Mouse (Mus musculus): ENCODE measurements around the gene Rab11fip2. TPM values are rescaled to one million over a fixed set of nuclear protein-coding genes. Genes with fewer than 3 reads are reported as not detected.

The Rab11fip2 gene
- 3.1 and 6.0 TPM in 2 replicates for polyA plus RNA-seq (2012; rRNA removed)

DNA sequence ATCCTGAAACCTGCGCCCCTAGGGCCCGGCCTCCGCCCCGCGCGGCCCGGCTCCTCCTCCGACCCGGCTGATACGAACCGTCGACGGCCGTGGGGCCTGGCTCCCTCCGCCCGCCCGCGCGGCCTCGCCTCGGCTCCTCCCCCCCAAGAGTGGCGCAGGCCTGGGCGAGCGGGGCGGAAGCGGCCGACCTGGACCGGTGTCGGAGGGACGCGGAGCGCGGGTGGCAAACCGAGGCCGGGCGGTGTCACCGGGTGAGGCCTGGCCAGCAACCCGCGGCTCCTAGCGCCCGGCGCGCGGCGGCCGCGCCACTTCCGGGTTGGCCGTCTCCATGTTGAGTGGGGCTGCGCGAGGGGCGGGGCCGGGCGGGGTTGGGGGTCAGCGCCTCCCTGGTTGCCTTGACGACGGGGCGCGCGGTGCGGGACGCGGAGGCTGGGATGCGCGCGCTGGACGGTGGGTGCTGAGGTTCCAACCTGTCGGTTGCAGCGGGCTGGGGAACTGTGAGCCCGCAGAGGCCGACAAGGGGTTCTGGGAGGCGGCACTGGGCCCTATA is at the start of gene Rab11fip2:
Gene Rab11fip2 (minus strand): TSS at position 333 of the 550 bp plus-strand sequence.
- H3K4me1 ChIP-seq (ENCODE audit: control insufficient read depth, insufficient read depth, low read length), result peaks cover 10% of the 10 kb centered on the region
- peak within 1 kb of the TSS; percentile 89 for H3K4me3 ChIP-seq (replicated peaks; ENCODE audit: extremely low read depth, low read depth, low read length)
- TF ChIP-seq POLR2A (IDR thresholded peaks at IDR 0.05; ENCODE audit: borderline replicate concordance, extremely low read depth, low read depth, low read length) (peak; percentile 71), CTCF (IDR thresholded peaks at IDR 0.05; ENCODE audit: insufficient read depth, low read length) (no peak)
- DNase-seq, result peak; percentile 91
- WGBS, result under 1% methylated on average over 71 of the region's 72 CpGs

DNA sequence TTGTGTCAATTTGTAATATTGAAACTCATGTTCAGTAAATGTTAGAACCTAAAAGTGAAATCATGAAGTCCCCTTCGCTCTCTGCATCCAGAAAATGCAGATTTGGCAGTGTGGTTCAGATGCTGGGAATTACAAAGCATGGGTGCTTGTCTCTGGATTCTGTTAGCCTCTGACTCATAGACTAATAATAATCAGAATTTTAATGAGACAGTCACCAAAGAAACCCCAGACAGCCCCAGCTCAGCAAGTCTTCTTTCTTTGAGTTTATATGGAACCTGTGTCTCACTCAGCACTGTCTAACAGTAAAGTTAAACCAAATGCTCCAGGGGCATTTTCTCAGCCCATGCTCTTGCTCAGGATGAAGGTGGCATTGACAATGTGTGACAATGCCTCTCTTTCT is 38.1 kb upstream of the Rab11fip2 start:
- no peak for DNase-seq
- TF ChIP-seq POLR2A (IDR thresholded peaks at IDR 0.05; ENCODE audit: borderline replicate concordance, extremely low read depth, low read depth, low read length) (no peak), CTCF (IDR thresholded peaks at IDR 0.05; ENCODE audit: insufficient read depth, low read length) (no peak)
- Histone ChIP-seq H3K4me1 (ENCODE audit: control insufficient read depth, insufficient read depth, low read length) (no peaks in the 10 kb centered on the region), H3K4me3 (replicated peaks; ENCODE audit: extremely low read depth, low read depth, low read length) (no peak overlapping the region)
- 98% methylated on average over 1 of the region's 1 CpGs for WGBS

DNA sequence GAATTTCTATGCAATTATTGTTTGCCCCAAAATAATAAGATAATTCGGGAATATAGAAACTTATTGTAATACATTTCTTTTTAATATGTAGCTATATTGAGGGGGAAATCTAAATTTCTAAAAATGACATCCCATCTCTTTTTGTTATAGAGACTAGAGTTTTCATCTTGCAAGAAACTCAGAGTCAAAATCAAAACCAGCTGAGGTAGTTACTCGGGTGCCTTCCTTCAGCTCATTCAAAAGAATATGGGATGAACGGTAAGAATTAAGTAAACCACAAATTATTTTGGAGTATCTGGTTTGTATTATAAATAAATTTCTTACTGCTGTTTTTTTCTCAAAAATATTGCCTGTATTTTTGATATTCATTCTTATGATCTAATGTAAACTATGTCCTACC is 11.5 kb upstream of the Rab11fip2 start:
- Histone ChIP-seq H3K4me3 (replicated peaks; ENCODE audit: extremely low read depth, low read depth, low read length) (no peak overlapping the region), H3K4me1 (ENCODE audit: control insufficient read depth, insufficient read depth, low read length) (no peaks in the 10 kb centered on the region)
- no peak for TF ChIP-seq CTCF (IDR thresholded peaks at IDR 0.05; ENCODE audit: insufficient read depth, low read length)
- TF ChIP-seq POLR2A (IDR thresholded peaks at IDR 0.05; ENCODE audit: borderline replicate concordance, extremely low read depth, low read depth, low read length), result no peak
- no peak for DNase-seq
- WGBS, result 80% methylated on average over 3 of the region's 3 CpGs

DNA sequence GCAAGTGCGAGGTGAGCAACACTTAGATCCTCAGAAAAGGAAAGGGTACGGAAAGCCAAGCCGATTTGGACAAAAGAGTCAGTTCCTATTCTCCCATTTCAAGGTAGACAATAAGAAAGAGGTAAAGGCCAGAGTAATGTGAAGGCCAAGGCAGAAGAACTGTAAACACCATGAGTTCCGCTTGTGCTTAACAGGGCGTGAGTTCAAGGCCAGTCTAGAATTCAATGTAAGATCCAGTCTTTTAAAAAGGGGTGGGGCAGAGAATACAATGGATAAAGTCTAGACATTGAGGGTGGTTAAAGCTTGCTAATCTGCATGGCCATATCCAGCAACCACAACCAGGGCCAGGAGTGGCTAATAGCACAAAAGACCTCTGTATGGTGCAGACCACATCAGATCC is 6.3 kb upstream of the Rab11fip2 start:
- H3K4me3 ChIP-seq (replicated peaks; ENCODE audit: extremely low read depth, low read depth, low read length), result no peak overlapping the region
- WGBS, result 91% methylated on average over 5 of the region's 5 CpGs
- TF ChIP-seq CTCF (IDR thresholded peaks at IDR 0.05; ENCODE audit: insufficient read depth, low read length), result no peak
- no peaks in the 10 kb centered on the region for H3K4me1 ChIP-seq (ENCODE audit: control insufficient read depth, insufficient read depth, low read length)
- no peak for DNase-seq

DNA sequence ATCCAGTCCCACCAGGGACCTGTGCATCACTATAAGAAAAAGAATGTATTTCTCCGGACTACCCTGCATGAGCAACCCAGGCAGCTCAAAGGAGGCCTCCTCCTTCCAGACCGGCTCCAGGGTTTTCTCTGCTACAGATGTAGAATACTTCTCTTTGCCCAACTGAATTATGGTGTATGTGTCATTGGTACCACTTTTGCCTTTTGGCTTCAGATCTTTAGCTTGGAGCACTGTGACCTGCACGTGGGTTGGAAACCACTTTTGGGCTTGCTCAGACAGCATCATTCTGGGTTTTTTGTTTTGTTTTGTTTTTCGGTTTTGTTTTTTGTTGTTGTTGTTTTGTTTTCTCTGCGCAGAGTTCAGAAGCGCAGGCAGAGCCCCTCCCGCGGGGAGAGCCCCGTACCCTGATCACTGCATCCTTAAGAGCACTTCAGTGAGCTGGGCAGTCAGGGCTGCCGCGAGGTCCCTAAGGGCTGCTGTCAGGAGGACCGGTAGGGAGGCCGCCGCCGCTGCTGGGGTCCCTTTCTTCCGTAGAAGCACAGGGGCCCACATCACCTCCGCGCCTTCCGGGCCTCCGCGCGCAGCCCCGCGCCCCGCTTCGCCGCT is 635 bp downstream of the Rab11fip2 start:
- Histone ChIP-seq H3K4me1 (ENCODE audit: control insufficient read depth, insufficient read depth, low read length) (peaks cover 10% of the 10 kb centered on the region), H3K4me3 (replicated peaks; ENCODE audit: extremely low read depth, low read depth, low read length) (peak overlapping the region; percentile 89)
- no peak for TF ChIP-seq POLR2A (IDR thresholded peaks at IDR 0.05; ENCODE audit: borderline replicate concordance, extremely low read depth, low read depth, low read length)
- TF ChIP-seq CTCF (IDR thresholded peaks at IDR 0.05; ENCODE audit: insufficient read depth, low read length), result no peak
- 2% methylated on average over 27 of the region's 27 CpGs for WGBS
- no peak for DNase-seq

DNA sequence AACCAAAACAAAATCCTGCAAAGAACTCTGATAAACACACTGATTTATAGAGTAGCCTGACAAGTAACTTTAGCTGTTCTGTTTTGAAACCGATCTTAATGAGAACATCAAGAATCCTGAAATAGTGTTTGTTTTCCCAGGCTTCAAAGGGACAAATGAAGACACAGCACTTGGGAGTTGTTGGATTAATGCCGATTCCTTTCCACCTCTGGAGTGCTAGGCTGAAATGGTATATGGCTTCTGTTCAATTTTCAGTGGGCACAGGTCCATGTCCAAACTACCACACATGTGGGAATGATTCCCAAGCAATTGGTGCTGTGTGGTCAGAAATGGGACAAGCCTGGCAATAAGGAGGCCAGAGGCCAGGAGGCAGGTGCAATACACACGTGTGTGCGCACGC is 3.7 kb downstream of the Rab11fip2 start:
- peak; percentile 18 for DNase-seq
- TF ChIP-seq POLR2A (IDR thresholded peaks at IDR 0.05; ENCODE audit: borderline replicate concordance, extremely low read depth, low read depth, low read length) (no peak), CTCF (IDR thresholded peaks at IDR 0.05; ENCODE audit: insufficient read depth, low read length) (no peak)
- H3K4me1 ChIP-seq (ENCODE audit: control insufficient read depth, insufficient read depth, low read length), result peaks cover 10% of the 10 kb centered on the region
- no peak overlapping the region for H3K4me3 ChIP-seq (replicated peaks; ENCODE audit: extremely low read depth, low read depth, low read length)
- WGBS, result 69% methylated on average over 5 of the region's 5 CpGs

DNA sequence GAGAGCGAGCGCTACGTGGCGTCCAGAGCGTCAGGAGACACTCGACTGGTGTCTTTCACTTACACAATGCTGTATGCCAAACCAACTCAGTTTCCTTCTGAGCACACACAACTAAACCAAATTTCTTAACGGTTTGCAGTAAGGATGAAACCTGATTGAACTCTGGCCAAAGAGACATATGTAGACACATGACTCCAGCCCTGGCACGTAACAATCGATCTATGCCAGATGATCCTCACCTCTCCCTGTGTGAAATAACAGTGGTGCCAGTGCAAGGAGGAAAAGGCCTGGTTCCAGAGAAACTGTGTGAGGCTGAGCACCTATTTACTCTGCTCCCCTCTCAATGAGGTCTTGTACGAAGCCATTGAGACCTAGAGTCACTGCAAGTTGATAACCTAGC is 11.4 kb downstream of the Rab11fip2 start:
- Histone ChIP-seq H3K4me3 (replicated peaks; ENCODE audit: extremely low read depth, low read depth, low read length) (no peak overlapping the region), H3K4me1 (ENCODE audit: control insufficient read depth, insufficient read depth, low read length) (no peaks in the 10 kb centered on the region)
- WGBS, result 90% methylated on average over 10 of the region's 10 CpGs
- no peak for TF ChIP-seq POLR2A (IDR thresholded peaks at IDR 0.05; ENCODE audit: borderline replicate concordance, extremely low read depth, low read depth, low read length)
- TF ChIP-seq CTCF (IDR thresholded peaks at IDR 0.05; ENCODE audit: insufficient read depth, low read length), result no peak
- no peak for DNase-seq

DNA sequence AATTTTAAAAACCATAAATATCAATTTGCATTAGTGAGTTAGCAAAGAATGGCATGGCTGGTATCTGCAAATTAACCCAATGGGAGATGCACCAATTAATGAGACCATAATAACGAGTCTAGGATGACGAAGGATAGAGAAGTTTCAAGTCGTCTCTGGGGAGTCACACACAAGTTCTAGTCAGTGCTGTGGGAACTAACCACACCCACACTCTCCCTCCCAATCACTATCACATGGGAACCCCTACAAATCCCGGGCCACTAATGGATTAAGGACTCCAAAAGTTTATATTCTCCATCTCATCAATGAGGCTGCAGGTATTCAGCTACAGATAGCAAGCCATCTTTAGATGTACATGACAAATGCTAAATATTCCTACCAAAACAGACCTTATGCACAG is 14.8 kb downstream of the Rab11fip2 start:
- TF ChIP-seq POLR2A (IDR thresholded peaks at IDR 0.05; ENCODE audit: borderline replicate concordance, extremely low read depth, low read depth, low read length), result no peak
- DNase-seq, result no peak
- whole genome bisulfite sequencing, result 77% methylated on average over 4 of the region's 4 CpGs
- Histone ChIP-seq H3K4me1 (ENCODE audit: control insufficient read depth, insufficient read depth, low read length) (no peaks in the 10 kb centered on the region), H3K4me3 (replicated peaks; ENCODE audit: extremely low read depth, low read depth, low read length) (no peak overlapping the region)

DNA sequence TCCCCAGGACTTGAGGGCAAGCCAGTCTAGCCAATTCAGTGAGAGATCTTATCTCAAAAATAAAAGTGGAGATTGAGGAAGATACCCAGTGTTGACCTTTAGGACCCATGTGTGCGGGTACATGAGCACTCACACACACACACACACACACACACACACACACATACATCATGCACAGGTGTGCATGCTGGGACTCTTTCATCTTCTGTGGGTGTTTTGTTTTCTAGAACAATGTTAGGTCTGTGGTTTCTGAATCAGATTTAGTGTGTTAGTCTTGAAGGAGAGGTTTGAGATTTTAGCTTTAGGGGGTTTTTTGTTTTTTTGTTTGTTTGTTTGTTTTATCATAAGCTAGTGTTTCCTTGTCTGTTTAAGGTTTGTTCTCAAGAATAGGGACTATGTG is 17.3 kb downstream of the Rab11fip2 start:
- 91% methylated on average over 1 of the region's 1 CpGs for WGBS
- TF ChIP-seq POLR2A (IDR thresholded peaks at IDR 0.05; ENCODE audit: borderline replicate concordance, extremely low read depth, low read depth, low read length) (no peak), CTCF (IDR thresholded peaks at IDR 0.05; ENCODE audit: insufficient read depth, low read length) (no peak)
- DNase-seq, result no peak
- no peaks in the 10 kb centered on the region for H3K4me1 ChIP-seq (ENCODE audit: control insufficient read depth, insufficient read depth, low read length)
- H3K4me3 ChIP-seq (replicated peaks; ENCODE audit: extremely low read depth, low read depth, low read length), result no peak overlapping the region

DNA sequence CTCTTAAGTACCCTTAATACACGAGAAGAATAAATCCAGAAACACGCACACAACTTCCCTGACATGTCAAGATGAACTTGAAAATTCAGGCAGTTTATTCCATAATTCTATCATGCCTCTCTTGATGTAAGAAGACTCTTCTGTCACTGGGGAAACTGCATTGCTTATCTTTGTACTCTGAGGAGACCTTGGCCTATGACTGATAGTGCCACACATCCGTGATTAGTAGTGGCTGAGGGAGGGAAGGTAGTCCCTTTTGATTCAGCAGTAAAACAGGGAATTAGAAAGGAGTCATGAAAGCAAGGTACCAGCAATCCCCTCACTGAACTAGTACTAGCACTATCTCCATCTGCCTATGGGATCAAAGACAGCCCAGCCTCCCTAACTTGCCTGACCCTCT is 22.6 kb downstream of the Rab11fip2 start:
- DNase-seq, result no peak
- TF ChIP-seq CTCF (IDR thresholded peaks at IDR 0.05; ENCODE audit: insufficient read depth, low read length) (no peak), POLR2A (IDR thresholded peaks at IDR 0.05; ENCODE audit: borderline replicate concordance, extremely low read depth, low read depth, low read length) (no peak)
- 82% methylated on average over 3 of the region's 3 CpGs for WGBS

More for the DNA sequence above, 22.6 kb downstream of the Rab11fip2 start:
- no peaks in the 10 kb centered on the region for H3K4me1 ChIP-seq (ENCODE audit: control insufficient read depth, insufficient read depth, low read length)
- no peak overlapping the region for H3K4me3 ChIP-seq (replicated peaks; ENCODE audit: extremely low read depth, low read depth, low read length)
